8 mouse cellular contexts compared by ENCODE assay signal in the genomic region with DNA sequence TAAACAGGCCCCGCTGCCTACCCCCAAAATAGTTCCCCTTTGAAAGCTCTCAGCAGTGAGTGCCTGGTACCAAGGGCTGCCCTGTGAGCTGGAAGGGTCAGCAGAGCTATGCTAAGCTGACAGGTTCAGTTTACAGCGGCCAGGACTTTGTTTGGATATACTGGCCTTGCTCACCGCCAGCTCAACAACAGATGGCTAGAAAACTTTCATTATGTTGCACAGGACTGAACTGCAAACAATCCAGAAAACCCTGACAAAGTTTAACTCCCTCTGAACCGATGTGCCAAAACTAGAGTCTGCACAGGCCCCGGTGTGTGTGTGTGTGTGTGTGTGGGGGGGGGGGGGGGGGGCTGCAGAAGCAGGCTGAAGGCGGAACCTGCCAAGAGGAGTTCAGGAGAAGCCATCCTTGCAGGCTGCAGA.
DNase-seq lines count a peak whose midpoint lies in the region; ATAC-seq lines count a peak whose summit lies in the region.

No protein-coding gene starts in this region.

- H3K4me1 ChIP-seq in embryonic facial prominence, embryonic 12.5 days: peaks cover 36% of the 10 kb centered on the region
- H3K4me1 ChIP-seq in intestine, embryonic 14.5 days (replicated peaks; ENCODE audit: control insufficient read depth, insufficient read depth, low read length): peaks cover 51% of the 10 kb centered on the region
- H3K4me1 ChIP-seq in liver, embryonic 16.5 days (ENCODE audit: control insufficient read depth, low read depth, low read length): peaks cover 7% of the 10 kb centered on the region

- H3K27me3 ChIP-seq in embryonic facial prominence, embryonic 12.5 days: no peaks in the 10 kb centered on the region; the same call in 1 of the 2 replicates
- H3K27me3 ChIP-seq in intestine, embryonic 14.5 days (replicated peaks; ENCODE audit: control insufficient read depth, insufficient read depth, low read length): no peaks in the 10 kb centered on the region
- no peaks in the 10 kb centered on the region for H3K27me3 ChIP-seq in liver, embryonic 16.5 days (ENCODE audit: control insufficient read depth, insufficient read depth, low read depth, low read length)

- WGBS in embryonic facial prominence, embryonic 12.5 days: 3% methylated on average over 6 of the region's 6 CpGs
- WGBS in intestine, embryonic 14.5 days: 4% methylated on average over 6 of the region's 6 CpGs
- 50% methylated on average over 6 of the region's 6 CpGs for WGBS in liver, embryonic 16.5 days (ENCODE audit: insufficient replicate concordance)

- H3K36me3 ChIP-seq in embryonic facial prominence, embryonic 12.5 days: no peaks in the 10 kb centered on the region
- no peaks in the 10 kb centered on the region for H3K36me3 ChIP-seq in intestine, embryonic 14.5 days (ENCODE audit: control insufficient read depth, insufficient read depth, low read length)
- no peaks in the 10 kb centered on the region for H3K36me3 ChIP-seq in liver, embryonic 16.5 days (ENCODE audit: control insufficient read depth, insufficient read depth)

- no peaks in the 10 kb centered on the region for H3K9me3 ChIP-seq in embryonic facial prominence, embryonic 12.5 days
- no peaks in the 10 kb centered on the region for H3K9me3 ChIP-seq in intestine, embryonic 14.5 days (ENCODE audit: control insufficient read depth, low read length)
- H3K9me3 ChIP-seq in liver, embryonic 16.5 days (replicated peaks; ENCODE audit: control insufficient read depth, low read length): no peaks in the 10 kb centered on the region

- DNase-seq in adrenal gland, adult 2 months: peak; percentile 25
- DNase-seq in adrenal gland, adult 18-20 months (ENCODE audit: low spot score in 2 of 2): no peak
- peak; percentile 70 for DNase-seq in intestine, embryonic 14.5 days (ENCODE audit: low spot score)
- DNase-seq in yolk sac, embryonic 10.5 days (ENCODE audit: low spot score): peak; percentile 81
- DNase-seq in cerebellum, adult 11 months: no peak
- DNase-seq in cerebellum, adult 11-12 months: no peak

- H3K4me3 ChIP-seq in embryonic facial prominence, embryonic 12.5 days: no peak overlapping the region
- no peak overlapping the region for H3K4me3 ChIP-seq in intestine, embryonic 14.5 days (ENCODE audit: low read depth, low read length)
- H3K4me3 ChIP-seq in liver, embryonic 16.5 days (ENCODE audit: low read depth, low read length): no peak overlapping the region

- ATAC-seq in embryonic facial prominence, embryonic 12.5 days (ENCODE audit: insufficient number of reproducible peaks, insufficient read depth, low FRiP score, low TSS enrichment): peak; percentile 54; the same call in 1 of the 2 replicates
- ATAC-seq in intestine, embryonic 14.5 days (replicated peaks; ENCODE audit: low FRiP score, low TSS enrichment, low read depth): peak; percentile 51
- peak; percentile 88 for ATAC-seq in liver, embryonic 16.5 days (ENCODE audit: low read depth)

- peak overlapping the region; percentile 68; the same call in 1 of the 2 replicates for H3K27ac ChIP-seq in embryonic facial prominence, embryonic 12.5 days
- peak overlapping the region; percentile 80 for H3K27ac ChIP-seq in intestine, embryonic 14.5 days (ENCODE audit: low read depth)
- H3K27ac ChIP-seq in liver, embryonic 16.5 days (ENCODE audit: low read length): peak overlapping the region; percentile 66

- H3K9ac ChIP-seq in embryonic facial prominence, embryonic 12.5 days: no peak overlapping the region
- H3K9ac ChIP-seq in intestine, embryonic 14.5 days (ENCODE audit: low read length): peak overlapping the region; percentile 25; the same call in 1 of the 2 replicates
- H3K9ac ChIP-seq in liver, embryonic 16.5 days (ENCODE audit: low read depth, low read length): no peak overlapping the region

- peak overlapping the region; percentile 23 for H3K4me2 ChIP-seq in embryonic facial prominence, embryonic 12.5 days (replicated peaks)
- peak overlapping the region; percentile 41 for H3K4me2 ChIP-seq in intestine, embryonic 14.5 days (ENCODE audit: low read length)
- H3K4me2 ChIP-seq in liver, embryonic 16.5 days (ENCODE audit: low read depth, low read length): 0 out of 2 replicates have a peak overlapping the region, but pooled peaks have one; percentile 10

Comparison
In these comparisons a context has a peak if more than half of its experiments do, and no peak if none do; other contexts are left out.
1. DNase-seq: peak in adrenal gland, adult 2 months (single experiment), intestine, embryonic 14.5 days (single experiment) and yolk sac, embryonic 10.5 days (single experiment); none in adrenal gland, adult 18-20 months (0 of 2), cerebellum, adult 11 months (single experiment) and cerebellum, adult 11-12 months (single experiment).
2. Peak in every context shown above with its lines, with median percentiles within 50 percentile points of each other: ATAC-seq, H3K27ac ChIP-seq and H3K4me2 ChIP-seq.